Mouse (Mus musculus) heart, embryonic 15.5 days (tissue): ENCODE measurements around the gene Cyp2w1. TPM values are rescaled to one million over a fixed set of nuclear protein-coding genes. Genes with fewer than 3 reads are reported as not detected.
A peak's percentile ranks its signal among the peaks of the same experiment; 100 is the strongest.

ENCODE experiments used
- ATAC-seq: fragments of 200-750 bp; cut with Nextera tagmentation; replicated peaks from 2 replicates; pipeline ENCODE4 v1.8.0; 2017; ENCODE audit warnings: low read depth, moderate TSS enrichment; ENCODE audit not compliant: insufficient number of reproducible peaks, insufficient read depth, low FRiP score
- H3K27ac ChIP-seq: fragments of 300-500 bp; sonication (generic); 2 replicates; pipeline ENCODE4 v1.5.1; 2015; ENCODE audit warnings: mild to moderate bottlenecking, inconsistent platforms
- H3K27me3 ChIP-seq: fragments of 300-500 bp; sonication (generic); 2 replicates; pipeline ENCODE4 v1.6.1; 2015; ENCODE audit warnings: inconsistent platforms
- H3K36me3 ChIP-seq: fragments of 300-500 bp; sonication (generic); 2 replicates; pipeline ENCODE4 v1.6.1; 2015; ENCODE audit warnings: mild to moderate bottlenecking, inconsistent platforms
- H3K4me1 ChIP-seq: fragments of 300-500 bp; sonication (generic); replicated peaks from 2 replicates; pipeline ENCODE4 v1.6.1; 2015; ENCODE audit warnings: inconsistent platforms
- H3K4me2 ChIP-seq: fragments of 300-500 bp; sonication (generic); 2 replicates; pipeline ENCODE4 v1.6.1; 2015; ENCODE audit warnings: inconsistent platforms, mild to moderate bottlenecking, moderate library complexity
- H3K4me3 ChIP-seq: fragments of 300-500 bp; sonication (generic); 2 replicates; pipeline ENCODE4 v1.5.1; 2015; ENCODE audit warnings: mild to moderate bottlenecking, inconsistent platforms
- H3K9ac ChIP-seq: fragments of 300-500 bp; sonication (generic); 2 replicates; pipeline ENCODE4 v1.6.1; 2015; ENCODE audit warnings: mild to moderate bottlenecking, inconsistent platforms
- H3K9me3 ChIP-seq: fragments of 300-500 bp; sonication (generic); replicated peaks from 2 replicates; pipeline ENCODE4 v1.6.1; 2016; ENCODE audit warnings: inconsistent platforms
- WGBS: fragments of 180-500 bp; shearing (Covaris S2); methylation state at CpG from one replicate; pipeline ENCODE4 v1.1.7; 2015; ENCODE audit warnings: mixed read lengths; 5-methylcytosine and 5-hydroxymethylcytosine counted together
- polyA plus RNA-seq: library from polyadenylated mRNA; unstranded; fragments of >200 nt; fragmentation: Nextera tagmentation; extraction: Ambion mirVana; gene quantifications from 2 replicates; pipeline ENCODE4 v1.2.1, GENCODE M21; 2015

The Cyp2w1 gene
- polyA plus RNA-seq, 1 experiment from 2014 or later, result not detected

DNA sequence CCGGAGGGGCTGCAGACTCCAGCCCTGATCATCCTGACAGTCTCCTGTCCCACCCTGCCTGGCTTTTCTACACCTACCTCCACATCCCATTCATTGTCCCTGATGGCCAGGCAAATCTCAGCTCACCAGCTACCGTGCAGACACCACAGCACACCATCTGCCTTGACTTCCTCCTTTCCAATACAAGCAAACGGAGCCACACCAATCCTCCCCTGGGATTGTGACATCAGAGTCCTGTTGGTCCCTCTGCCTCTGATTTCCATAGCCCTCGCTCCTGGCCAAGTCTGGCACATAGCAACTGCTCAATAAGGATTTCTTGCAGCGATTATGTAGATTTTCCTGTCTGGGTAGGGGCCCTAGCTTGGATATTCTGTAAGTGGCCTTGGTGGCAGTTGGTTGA is 1.3 kb upstream of the Cyp2w1 start, which contains the start of gene Cox19:
Gene Cox19 (minus strand): TSS at position 285 of the 400 bp plus-strand sequence.
- Histone ChIP-seq H3K4me2 (no peak within 1 kb of the TSS), H3K9me3 (no peaks in the 10 kb centered on the region), H3K27me3 (peaks cover 28% of the 10 kb centered on the region), H3K27ac (peak within 1 kb of the TSS; percentile 27; the same call in 1 of the 2 replicates), H3K36me3 (no peaks in the 10 kb centered on the region), H3K4me3 (no peak within 1 kb of the TSS), H3K9ac (no peak within 1 kb of the TSS; the same call in 1 of the 2 replicates), H3K4me1 (peaks cover 12% of the 10 kb centered on the region)
- WGBS, result 37% methylated on average over 5 of the region's 5 CpGs
- no peak for ATAC-seq

DNA sequence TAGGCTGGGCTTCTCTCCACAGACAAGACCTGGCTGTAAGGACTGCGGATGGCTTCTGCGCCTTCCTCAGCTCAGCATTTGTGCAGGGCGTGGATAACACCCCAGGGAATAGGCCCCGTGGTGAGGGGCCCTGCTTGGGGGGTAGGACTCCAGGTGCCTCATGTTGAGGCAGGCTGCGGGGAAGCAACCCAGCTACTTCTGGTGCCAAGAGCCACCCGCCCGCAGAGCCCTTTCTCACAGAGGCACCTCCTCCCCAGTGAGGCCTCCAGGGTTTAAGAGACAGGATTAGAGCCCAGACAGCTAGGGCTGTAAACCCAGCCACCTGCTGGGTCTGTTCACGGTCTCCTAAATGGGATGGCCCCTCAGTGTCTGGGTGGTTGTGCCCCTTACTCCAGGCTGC is 789 bp upstream of the Cyp2w1 start:
- no peak overlapping the region; the same call in 1 of the 2 replicates for H3K9ac ChIP-seq
- H3K9me3 ChIP-seq, result no peaks in the 10 kb centered on the region
- peaks cover 29% of the 10 kb centered on the region for H3K27me3 ChIP-seq
- H3K36me3 ChIP-seq, result no peaks in the 10 kb centered on the region
- peak overlapping the region; percentile 27; the same call in 1 of the 2 replicates for H3K27ac ChIP-seq
- 32% methylated on average over 8 of the region's 8 CpGs for WGBS
- H3K4me2 ChIP-seq, result no peak overlapping the region
- peaks cover 12% of the 10 kb centered on the region for H3K4me1 ChIP-seq
- ATAC-seq, result no peak; the same call in 1 of the 2 replicates
- no peak overlapping the region for H3K4me3 ChIP-seq

- no peak overlapping the region for H3K4me3 ChIP-seq
- no peak for ATAC-seq
These were observed 1.1 kb downstream of the Cyp2w1 start for GRCm38 (mm10) chr5:139353496-139353895.

GRCm38 (mm10) chr5:139353946-139354345 is 1.5 kb downstream of the Cyp2w1 start:
- H3K36me3 ChIP-seq, result no peaks in the 10 kb centered on the region
- no peaks in the 10 kb centered on the region for H3K9me3 ChIP-seq
- H3K9ac ChIP-seq, result no peak overlapping the region
- no peak overlapping the region for H3K4me2 ChIP-seq
- peaks cover 22% of the 10 kb centered on the region for H3K4me1 ChIP-seq
- 90% methylated on average over 11 of the region's 11 CpGs for WGBS
- peaks cover 27% of the 10 kb centered on the region for H3K27me3 ChIP-seq
- H3K4me3 ChIP-seq, result no peak overlapping the region
- H3K27ac ChIP-seq, result no peak overlapping the region
- no peak for ATAC-seq

More at GRCm38 (mm10) chr5:139353496-139353895, 1.1 kb downstream of the Cyp2w1 start:
- Histone ChIP-seq H3K9ac (no peak overlapping the region), H3K4me1 (peaks cover 19% of the 10 kb centered on the region), H3K27ac (no peak overlapping the region), H3K9me3 (no peaks in the 10 kb centered on the region), H3K36me3 (no peaks in the 10 kb centered on the region), H3K4me2 (no peak overlapping the region), H3K27me3 (peaks cover 29% of the 10 kb centered on the region)
- WGBS, result 52% methylated on average over 10 of the region's 10 CpGs

GRCm38 (mm10) chr5:139355235-139355772 is 2.9 kb downstream of the Cyp2w1 start:
- Histone ChIP-seq H3K9ac (no peak overlapping the region), H3K27me3 (peaks cover 27% of the 10 kb centered on the region), H3K4me3 (no peak overlapping the region), H3K36me3 (no peaks in the 10 kb centered on the region), H3K4me2 (no peak overlapping the region), H3K27ac (no peak overlapping the region), H3K9me3 (no peaks in the 10 kb centered on the region), H3K4me1 (peaks cover 22% of the 10 kb centered on the region)
- 33% methylated on average over 19 of the region's 19 CpGs for whole genome bisulfite sequencing
- no peak for ATAC-seq

- Histone ChIP-seq H3K27me3 (peaks cover 18% of the 10 kb centered on the region), H3K27ac (no peak overlapping the region), H3K9ac (no peak overlapping the region), H3K4me3 (no peak overlapping the region), H3K36me3 (no peaks in the 10 kb centered on the region), H3K4me1 (peaks cover 11% of the 10 kb centered on the region), H3K4me2 (no peak overlapping the region), H3K9me3 (no peaks in the 10 kb centered on the region)
- 53% methylated on average over 2 of the region's 2 CpGs for WGBS
- no peak for ATAC-seq
These were observed 6.2 kb downstream of the Cyp2w1 start for GRCm38 (mm10) chr5:139358653-139359052.

DNA sequence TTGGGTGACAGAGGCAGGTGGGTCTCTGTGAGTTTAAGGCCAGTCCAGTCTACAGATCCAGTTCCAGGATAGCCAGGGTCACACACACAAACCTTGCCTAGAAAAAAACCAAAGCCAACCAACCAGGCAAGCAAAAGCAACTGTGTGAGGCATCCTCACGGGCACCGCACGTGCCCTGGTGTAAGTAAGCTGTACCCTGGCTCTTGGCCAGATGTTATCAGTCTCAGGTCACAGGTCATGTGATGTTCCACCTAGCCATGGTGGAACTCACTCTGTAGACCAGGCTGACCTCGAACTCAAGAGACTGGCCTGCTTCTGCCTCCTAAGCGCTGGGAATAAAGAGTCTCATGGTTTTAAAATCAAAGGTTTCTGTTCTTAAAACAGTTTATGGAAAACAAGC is 6.8 kb downstream of the Cyp2w1 start:
- no peaks in the 10 kb centered on the region for H3K9me3 ChIP-seq
- 86% methylated on average over 5 of the region's 5 CpGs for WGBS

DNA sequence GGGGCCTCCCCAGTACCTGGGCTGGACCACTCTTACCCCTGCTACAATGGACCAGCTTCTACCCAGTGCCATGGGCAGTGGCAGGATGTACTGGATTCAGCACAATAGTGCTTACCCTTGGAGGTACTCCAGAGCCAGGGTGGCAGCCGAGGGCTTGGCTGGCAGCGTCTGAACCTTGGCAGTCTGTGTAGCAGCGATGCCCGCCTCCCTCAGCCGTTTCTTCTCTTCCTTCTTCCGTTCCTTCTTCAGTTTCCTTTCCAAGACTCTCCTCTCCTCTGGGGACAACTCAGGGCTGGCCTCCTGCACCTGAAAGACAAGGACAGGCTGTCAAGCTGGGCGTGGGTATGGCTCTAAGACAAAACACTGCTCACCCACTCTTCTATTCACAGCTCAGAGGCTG is 11.4 kb downstream of the Cyp2w1 start:
- Histone ChIP-seq H3K27me3 (no peaks in the 10 kb centered on the region), H3K36me3 (no peaks in the 10 kb centered on the region), H3K4me3 (no peak overlapping the region), H3K9ac (no peak overlapping the region), H3K27ac (no peak overlapping the region), H3K4me2 (no peak overlapping the region), H3K4me1 (peaks cover 14% of the 10 kb centered on the region), H3K9me3 (no peaks in the 10 kb centered on the region)
- 66% methylated on average over 7 of the region's 7 CpGs for WGBS
- 0 out of 2 replicates have a peak, but pooled peaks have one; percentile 1 for ATAC-seq

More for the DNA sequence above, 6.8 kb downstream of the Cyp2w1 start:
- Histone ChIP-seq H3K36me3 (no peaks in the 10 kb centered on the region), H3K9ac (no peak overlapping the region), H3K4me2 (no peak overlapping the region), H3K4me1 (peaks cover 13% of the 10 kb centered on the region), H3K4me3 (no peak overlapping the region), H3K27me3 (peaks cover 13% of the 10 kb centered on the region), H3K27ac (no peak overlapping the region)
- no peak for ATAC-seq

DNA sequence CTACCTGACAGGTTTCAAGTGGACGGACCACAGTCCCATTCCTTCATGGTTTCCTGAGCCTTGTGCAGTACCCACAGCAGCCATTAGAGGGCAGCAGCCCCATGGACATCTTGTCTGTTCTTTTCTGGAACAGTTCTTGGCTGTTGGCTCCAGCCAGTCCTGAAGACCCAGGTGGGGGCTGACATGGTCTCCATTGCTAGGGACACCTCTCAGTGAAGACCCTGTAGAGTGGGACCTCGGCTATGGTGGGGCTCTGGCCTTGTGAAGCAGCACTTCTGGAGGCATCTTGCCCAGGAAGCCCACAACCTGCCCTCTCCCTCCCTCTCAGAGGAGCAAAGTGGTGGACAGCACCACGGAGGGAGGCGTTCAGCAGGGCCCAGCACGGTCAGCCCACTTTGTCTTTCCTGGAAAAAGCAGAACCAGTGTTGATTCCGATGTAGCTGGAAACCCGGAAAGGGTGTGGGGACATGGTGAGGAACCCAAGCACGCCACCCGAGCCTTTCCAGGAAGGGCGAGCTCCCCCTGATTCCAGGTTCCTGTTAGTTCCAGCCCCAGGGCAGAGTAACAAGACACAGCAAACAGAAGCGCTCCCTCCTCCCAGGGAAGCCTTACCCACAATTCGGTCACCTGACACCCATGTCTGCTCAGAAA is 12.0 kb downstream of the Cyp2w1 start:
- Histone ChIP-seq H3K9me3 (no peaks in the 10 kb centered on the region), H3K4me2 (0 out of 2 replicates have a peak overlapping the region, but pooled peaks have one; percentile 18), H3K36me3 (no peaks in the 10 kb centered on the region), H3K4me1 (peaks cover 14% of the 10 kb centered on the region), H3K9ac (no peak overlapping the region), H3K27me3 (no peaks in the 10 kb centered on the region), H3K4me3 (no peak overlapping the region), H3K27ac (peak overlapping the region; percentile 45; the same call in 1 of the 2 replicates)
- 34% methylated on average over 12 of the region's 12 CpGs for WGBS
- ATAC-seq, result peak; percentile 56

DNA sequence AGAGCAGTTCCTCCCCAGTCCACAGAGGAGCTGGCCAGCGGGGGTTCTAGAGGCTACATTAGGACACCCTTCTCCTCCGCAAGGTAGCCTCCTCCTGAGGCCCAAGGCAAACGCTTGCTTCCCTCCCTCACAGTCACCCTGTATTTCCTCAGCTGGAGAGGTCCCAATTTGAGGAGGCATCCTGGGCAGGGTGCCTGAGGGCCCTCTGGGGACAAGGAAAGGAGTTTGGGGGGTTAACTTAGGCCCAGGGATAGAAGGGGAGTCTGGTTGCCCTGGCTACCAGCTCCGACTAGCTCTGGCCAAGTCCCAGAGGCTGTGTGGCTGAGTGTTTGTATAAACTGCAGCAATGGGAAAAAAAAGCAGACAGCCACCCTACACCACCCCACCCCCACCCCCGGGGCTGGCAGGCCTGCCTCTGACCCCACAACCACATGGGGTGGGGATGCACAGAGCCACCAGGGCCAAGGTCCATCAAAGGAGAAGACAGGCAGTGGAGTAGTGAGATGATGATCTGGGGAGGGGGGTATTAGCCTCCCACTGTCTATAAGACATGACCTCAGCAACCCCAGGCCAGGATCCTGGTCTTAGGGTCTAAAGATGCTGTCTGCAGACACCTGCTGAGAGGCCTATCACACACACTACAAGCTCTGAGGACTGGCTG is 12.6 kb downstream of the Cyp2w1 start:
- Histone ChIP-seq H3K27me3 (no peaks in the 10 kb centered on the region), H3K4me3 (no peak overlapping the region), H3K4me1 (peaks cover 14% of the 10 kb centered on the region), H3K9ac (no peak overlapping the region), H3K36me3 (no peaks in the 10 kb centered on the region), H3K9me3 (no peaks in the 10 kb centered on the region), H3K4me2 (no peak overlapping the region), H3K27ac (peak overlapping the region; percentile 45; the same call in 1 of the 2 replicates)
- WGBS, result 31% methylated on average over 5 of the region's 5 CpGs
- no peak for ATAC-seq

- Histone ChIP-seq H3K9me3 (no peaks in the 10 kb centered on the region), H3K4me3 (no peak overlapping the region), H3K27me3 (no peaks in the 10 kb centered on the region), H3K4me2 (no peak overlapping the region), H3K27ac (no peak overlapping the region), H3K4me1 (peaks cover 20% of the 10 kb centered on the region), H3K36me3 (no peaks in the 10 kb centered on the region), H3K9ac (no peak overlapping the region)
- 59% methylated on average over 1 of the region's 1 CpGs for WGBS
- ATAC-seq, result no peak
These were observed 13.4 kb downstream of the Cyp2w1 start for GRCm38 (mm10) chr5:139365827-139366226.
